8 mouse cellular contexts compared by ENCODE assay signal in genomic region chr4:147904313-147905089, GRCm38 (mm10). TPM values are rescaled to one million over a fixed set of nuclear protein-coding genes. Genes with fewer than 3 reads are reported as not detected.
A peak's percentile ranks its signal among the peaks of the same experiment; 100 is the strongest.
DNase-seq lines count a peak whose midpoint lies in the region; ATAC-seq and TF ChIP-seq lines count a peak whose summit lies in the region.

Gene Mfn2, minus strand, starts transcription at chr4:147904704.

- H3K79me2 ChIP-seq in heart, adult 2 months (replicated peaks; ENCODE audit: control insufficient read depth, insufficient read depth, low read length), result no peaks in the 10 kb centered on the region

- no peaks in the 10 kb centered on the region for H3K9me3 ChIP-seq in embryonic facial prominence, embryonic 14.5 days (ENCODE audit: control insufficient read depth, low read length)
- H3K9me3 ChIP-seq in limb, embryonic 13.5 days, result no peaks in the 10 kb centered on the region
- no peaks in the 10 kb centered on the region for H3K9me3 ChIP-seq in midbrain, embryonic 16.5 days (replicated peaks; ENCODE audit: control insufficient read depth, low read length, poor library complexity, severe bottlenecking)

- H3K27me3 ChIP-seq in embryonic facial prominence, embryonic 14.5 days (replicated peaks; ENCODE audit: control insufficient read depth, insufficient read depth, low read length), result no peaks in the 10 kb centered on the region
- no peaks in the 10 kb centered on the region for H3K27me3 ChIP-seq in heart, adult 2 months (ENCODE audit: control insufficient read depth, insufficient read depth, low read length)
- no peaks in the 10 kb centered on the region for H3K27me3 ChIP-seq in limb, embryonic 13.5 days
- H3K27me3 ChIP-seq in midbrain, embryonic 16.5 days (ENCODE audit: control insufficient read depth, insufficient read depth, low read depth, low read length), result no peaks in the 10 kb centered on the region

- WGBS in embryonic facial prominence, embryonic 14.5 days, result 0% methylated on average over 34 of the region's 59 CpGs
- WGBS in heart, adult 2 months, result under 1% methylated on average over 50 of the region's 59 CpGs
- WGBS in limb, embryonic 13.5 days, result under 1% methylated on average over 49 of the region's 59 CpGs
- WGBS in midbrain, embryonic 16.5 days, result under 1% methylated on average over 53 of the region's 59 CpGs

- peak; percentile 85 for DNase-seq in 3T3-L1 (ENCODE audit: low read depth, low spot score)
- peak; percentile 64 to 77 for DNase-seq in adrenal gland, postnatal 4 days (ENCODE audit: low spot score in 2 of 2)
- DNase-seq in embryonic facial prominence, embryonic 14.5 days (ENCODE audit: low spot score), result peak; percentile 95
- DNase-seq in heart, adult 2 months, result peak; percentile 93 to 94
- peak; percentile 90 to 92 for DNase-seq in kidney, adult 8-10 months
- peak; percentile 92 for DNase-seq in spleen, postnatal 10 days (ENCODE audit: low spot score in 2 of 2)

- peak within 1 kb of the TSS; percentile 71 for H3K4me2 ChIP-seq in embryonic facial prominence, embryonic 14.5 days (ENCODE audit: low read depth, low read length)
- H3K4me2 ChIP-seq in limb, embryonic 13.5 days (replicated peaks), result peak within 1 kb of the TSS; percentile 70
- peak within 1 kb of the TSS; percentile 82 for H3K4me2 ChIP-seq in midbrain, embryonic 16.5 days (ENCODE audit: low read length)

- TF ChIP-seq POLR2A in heart, adult 2 months (IDR thresholded peaks at IDR 0.05; ENCODE audit: insufficient read depth, low read depth, low read length), result peak; percentile 71

- H3K9ac ChIP-seq in embryonic facial prominence, embryonic 14.5 days (ENCODE audit: low read depth, low read length), result peak within 1 kb of the TSS; percentile 91
- H3K9ac ChIP-seq in heart, adult 2 months (ENCODE audit: low read depth, low read length), result peak within 1 kb of the TSS; percentile 97
- H3K9ac ChIP-seq in limb, embryonic 13.5 days, result peak within 1 kb of the TSS; percentile 85
- peak within 1 kb of the TSS; percentile 79 for H3K9ac ChIP-seq in midbrain, embryonic 16.5 days (ENCODE audit: low read depth, low read length)

- no peak for TF ChIP-seq CTCF in heart, adult 2 months (IDR thresholded peaks at IDR 0.05)

- TF ChIP-seq EP300 in heart, adult 2 months (IDR thresholded peaks at IDR 0.05; ENCODE audit: insufficient read depth, low read depth, low read length), result no peak

- H3K36me3 ChIP-seq in embryonic facial prominence, embryonic 14.5 days (ENCODE audit: control insufficient read depth, insufficient read depth, low read length), result peaks cover 27% of the 10 kb centered on the region
- H3K36me3 ChIP-seq in heart, adult 2 months (ENCODE audit: control insufficient read depth, insufficient read depth, low read length), result peaks cover 16% of the 10 kb centered on the region; the same call in 1 of the 2 replicates
- peaks cover 42% of the 10 kb centered on the region for H3K36me3 ChIP-seq in limb, embryonic 13.5 days
- peaks cover 11% of the 10 kb centered on the region; the same call in 1 of the 2 replicates for H3K36me3 ChIP-seq in midbrain, embryonic 16.5 days (ENCODE audit: control insufficient read depth, insufficient read depth, low read length)

- intact Hi-C loops in heart, adult 2 months (cut with DNase I), result loop anchor here (2.0 to 5.0 kb wide), 2 partner anchors 32 to 37 kb away; partner anchors contain the start of genes Fv1, Miip and Plod1

- peak; percentile 93 for ATAC-seq in embryonic facial prominence, embryonic 14.5 days (ENCODE audit: low read depth)
- ATAC-seq in limb, embryonic 13.5 days (ENCODE audit: low FRiP score, low read depth), result peak; percentile 93
- peak; percentile 94 for ATAC-seq in midbrain, embryonic 16.5 days

- H3K4me1 ChIP-seq in embryonic facial prominence, embryonic 14.5 days (ENCODE audit: control insufficient read depth, insufficient read depth, low read length), result peaks cover 11% of the 10 kb centered on the region
- H3K4me1 ChIP-seq in heart, adult 2 months (ENCODE audit: control insufficient read depth, insufficient read depth, low read length), result peaks cover 9% of the 10 kb centered on the region
- peaks cover 13% of the 10 kb centered on the region for H3K4me1 ChIP-seq in limb, embryonic 13.5 days
- H3K4me1 ChIP-seq in midbrain, embryonic 16.5 days (ENCODE audit: control insufficient read depth, insufficient read depth, low read length), result peaks cover 15% of the 10 kb centered on the region

- peak within 1 kb of the TSS; percentile 85 for H3K27ac ChIP-seq in embryonic facial prominence, embryonic 14.5 days (replicated peaks; ENCODE audit: low read depth, low read length)
- H3K27ac ChIP-seq in heart, adult 2 months, result peak within 1 kb of the TSS; percentile 97
- H3K27ac ChIP-seq in limb, embryonic 13.5 days, result peak within 1 kb of the TSS; percentile 66; the same call in 1 of the 2 replicates
- H3K27ac ChIP-seq in midbrain, embryonic 16.5 days (ENCODE audit: low read length), result peak within 1 kb of the TSS; percentile 84

- peak within 1 kb of the TSS; percentile 81 for H3K4me3 ChIP-seq in embryonic facial prominence, embryonic 14.5 days (ENCODE audit: low read depth, low read length)
- peak within 1 kb of the TSS; percentile 74 for H3K4me3 ChIP-seq in heart, adult 2 months
- peak within 1 kb of the TSS; percentile 93 for H3K4me3 ChIP-seq in limb, embryonic 13.5 days
- H3K4me3 ChIP-seq in midbrain, embryonic 16.5 days (ENCODE audit: low read depth, low read length), result peak within 1 kb of the TSS; percentile 82

RNA-seq across cellular contexts. Expression of gene Mfn2, which starts in this region (rescaled TPM):
- total RNA-seq in adrenal gland, postnatal 4 days (2021), result 100 to 1,000 TPM; 140 to 144 TPM
- 37.0 and 37.5 TPM in 2 replicates for polyA plus RNA-seq in embryonic facial prominence, embryonic 14.5 days (2014; fragmentation: Nextera tagmentation; extraction: Ambion mirVana)
- total RNA-seq in heart, adult 2 months (2021), result 100 to 1,000 TPM; 626 to 697 TPM
- polyA plus RNA-seq in heart, adult 2 months (2012; rRNA removed), result 395 and 619 TPM in 2 replicates
- 33.7 and 37.8 TPM in 2 replicates for polyA plus RNA-seq in limb, embryonic 13.5 days (2015; fragmentation: Nextera tagmentation; extraction: Ambion mirVana)
- 107 and 108 TPM in 2 replicates for polyA plus RNA-seq in midbrain, embryonic 16.5 days (2015; fragmentation: Nextera tagmentation; extraction: Ambion mirVana)

Comparison
In these comparisons a context has a peak if more than half of its experiments do, and no peak if none do; other contexts are left out.
1. Peak in every context shown above with its lines: DNase-seq, ATAC-seq, H3K4me3 ChIP-seq and H3K27ac ChIP-seq.
2. RNA of gene Mfn2 (total RNA-seq): 626 to 697 TPM in heart, adult 2 months; 140 to 144 TPM in adrenal gland, postnatal 4 days; every median in the first group is over 4 times any median in the second.